Mouse (Mus musculus): Measurements from ENCODE around the gene 4931428F04Rik. TPM values are rescaled to one million over a fixed set of nuclear protein-coding genes. Genes with fewer than 3 reads are reported as not detected.
A peak's percentile ranks its signal among the peaks of the same experiment; 100 is the strongest.

The 4931428F04Rik gene
- 53.4 and 66.4 TPM in 2 replicates for polyA plus RNA-seq (2015; fragmentation: Nextera tagmentation; extraction: Ambion mirVana)

DNA sequence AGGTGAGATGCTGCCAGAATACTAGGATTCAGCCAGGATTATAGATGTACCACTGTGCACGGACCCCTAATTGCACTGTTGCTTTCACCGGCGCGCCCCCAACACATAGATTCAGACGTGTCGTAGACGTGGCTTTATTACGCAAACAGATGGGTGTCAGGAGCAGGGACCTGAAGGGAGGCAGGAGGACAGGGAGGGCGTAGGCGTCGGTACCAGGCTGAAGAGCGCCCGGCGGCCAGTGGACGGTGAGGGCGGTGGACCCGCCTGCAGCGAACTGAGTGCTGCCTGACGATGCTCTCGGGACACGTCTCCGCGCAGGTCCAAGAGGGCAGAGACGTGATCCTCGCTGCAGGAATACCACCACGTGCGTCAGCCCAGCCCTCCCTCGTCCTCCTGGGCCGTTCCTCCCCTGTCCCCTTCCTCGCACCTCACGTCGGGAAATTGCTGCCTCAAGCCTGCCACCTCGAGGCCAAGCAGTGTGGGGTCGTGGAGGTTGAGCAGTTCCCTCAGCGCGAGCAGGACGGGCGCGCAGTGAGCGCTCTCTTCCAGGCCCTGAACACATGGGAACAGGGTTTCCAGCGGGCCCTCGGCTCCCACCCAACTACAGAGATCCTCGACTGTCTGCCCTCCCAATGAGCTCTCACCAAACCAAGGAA, at the start of gene 4931428F04Rik:
4931428F04Rik (minus strand) TSS at position 60 of the 656 bp plus-strand sequence.

DNA sequence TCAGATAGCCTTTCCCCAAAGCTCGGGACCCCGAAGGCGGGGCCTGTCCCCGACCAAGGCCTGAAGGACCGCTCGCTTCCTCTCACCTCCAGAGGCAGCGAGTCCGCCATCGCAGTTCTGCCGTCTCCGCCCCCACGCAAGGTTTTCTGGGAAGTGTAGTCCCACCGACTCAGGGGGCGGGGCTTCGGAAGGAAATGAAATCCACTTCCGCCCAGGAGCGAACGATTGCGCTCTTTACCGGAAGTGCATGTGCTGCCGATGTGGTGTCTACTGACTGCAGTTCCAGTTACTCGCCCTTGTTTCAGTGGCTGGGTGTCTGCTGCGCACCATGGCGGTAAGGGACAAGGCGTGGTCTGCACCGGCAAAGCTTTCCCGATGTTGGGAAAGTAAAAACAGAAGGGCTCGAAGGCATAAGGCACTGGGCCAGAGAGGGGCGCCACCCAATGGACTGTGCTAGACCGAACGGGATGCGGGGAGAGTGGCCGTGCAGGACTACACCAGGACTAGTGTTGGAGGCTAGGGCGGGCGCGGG, 36.5 kb upstream of the 4931428F04Rik start, which contains the start of the genes Lrrc29 and Tmem208:
Lrrc29 (minus strand) TSS at position 138 of the 532 bp plus-strand sequence.
Tmem208 (plus strand) TSS at position 214 of the 532 bp plus-strand sequence.

DNA sequence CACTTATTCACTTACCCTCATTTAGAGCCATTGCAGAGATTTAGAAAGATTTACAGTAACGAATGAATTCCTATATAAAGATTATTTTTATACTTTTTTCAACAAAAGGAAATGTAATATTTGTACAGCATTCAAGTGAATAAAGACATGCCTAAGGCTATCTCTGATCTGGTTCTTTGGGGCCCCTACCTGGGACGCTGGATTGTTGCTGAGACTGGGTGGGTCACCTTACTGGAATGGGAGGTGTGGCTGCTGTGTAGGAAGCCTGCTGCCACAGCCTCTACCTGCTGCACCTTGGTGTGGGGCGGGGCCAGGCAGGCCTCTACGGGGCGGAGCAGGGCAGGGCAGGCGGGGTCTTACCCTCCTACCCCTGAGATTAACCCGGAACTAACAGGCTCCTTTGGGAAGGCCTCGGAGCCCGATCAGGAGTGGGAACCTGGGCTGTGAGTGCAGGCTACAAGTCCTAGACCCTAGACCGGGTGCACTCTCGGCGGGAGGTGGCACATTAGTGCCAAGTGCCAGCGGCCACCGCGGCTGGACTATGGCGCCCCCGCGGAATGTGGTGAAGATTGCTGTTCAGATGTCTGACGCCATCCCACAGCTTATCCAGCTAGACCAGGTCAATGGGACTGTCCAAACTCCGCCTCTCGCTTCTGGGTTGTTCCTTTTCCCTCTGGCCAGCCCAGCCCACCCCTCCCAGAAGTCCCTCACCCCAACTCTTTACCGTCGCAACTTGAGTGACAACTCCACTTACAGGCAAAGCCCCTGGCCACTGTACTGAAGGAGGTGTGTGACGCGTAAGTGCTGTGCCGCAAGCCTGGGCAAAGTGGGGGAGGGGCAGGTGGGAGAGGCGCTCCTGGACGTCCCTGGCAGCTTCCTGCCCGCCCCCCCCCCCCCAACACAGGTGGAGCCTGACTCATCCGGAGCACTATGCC, 15.8 kb upstream of the 4931428F04Rik start, which contains the start of gene Elmo3:
Elmo3 (plus strand) TSS at position 391 of the 935 bp plus-strand sequence.

DNA sequence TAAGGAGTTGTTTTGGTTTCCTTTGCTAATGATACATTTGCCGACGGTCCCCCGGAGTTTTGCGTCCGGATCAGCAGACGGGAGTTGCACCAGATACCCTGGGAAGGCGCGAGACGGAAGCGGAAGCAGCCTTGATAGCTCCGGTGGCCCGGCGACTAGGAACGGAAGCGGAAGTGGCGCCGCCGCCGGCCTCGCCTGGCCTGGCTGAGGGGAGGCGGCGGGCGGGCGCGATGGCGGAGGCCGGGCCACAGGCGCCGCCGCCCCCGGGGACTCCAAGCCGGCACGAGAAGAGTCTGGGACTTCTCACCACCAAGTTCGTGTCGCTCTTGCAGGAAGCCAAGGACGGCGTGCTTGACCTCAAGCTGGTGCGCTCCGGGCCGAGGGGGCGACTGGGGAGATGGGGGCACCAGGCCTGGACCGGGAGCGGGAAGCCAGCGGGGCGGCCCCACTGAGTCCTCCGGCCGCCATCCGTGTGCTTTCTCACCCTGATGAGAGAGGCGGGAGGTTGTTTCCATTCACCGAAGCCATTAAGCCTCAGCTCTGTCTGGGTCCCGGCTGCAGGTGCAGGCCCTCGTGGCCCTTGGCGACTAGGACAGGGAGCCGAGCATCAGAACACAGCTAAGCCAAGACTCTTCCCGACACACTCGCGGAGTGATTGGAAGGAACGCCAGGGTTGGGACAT, 8.0 kb upstream of the 4931428F04Rik start, which contains the start of gene E2f4:
E2f4 (plus strand) TSS at position 153 of the 682 bp plus-strand sequence.

DNA sequence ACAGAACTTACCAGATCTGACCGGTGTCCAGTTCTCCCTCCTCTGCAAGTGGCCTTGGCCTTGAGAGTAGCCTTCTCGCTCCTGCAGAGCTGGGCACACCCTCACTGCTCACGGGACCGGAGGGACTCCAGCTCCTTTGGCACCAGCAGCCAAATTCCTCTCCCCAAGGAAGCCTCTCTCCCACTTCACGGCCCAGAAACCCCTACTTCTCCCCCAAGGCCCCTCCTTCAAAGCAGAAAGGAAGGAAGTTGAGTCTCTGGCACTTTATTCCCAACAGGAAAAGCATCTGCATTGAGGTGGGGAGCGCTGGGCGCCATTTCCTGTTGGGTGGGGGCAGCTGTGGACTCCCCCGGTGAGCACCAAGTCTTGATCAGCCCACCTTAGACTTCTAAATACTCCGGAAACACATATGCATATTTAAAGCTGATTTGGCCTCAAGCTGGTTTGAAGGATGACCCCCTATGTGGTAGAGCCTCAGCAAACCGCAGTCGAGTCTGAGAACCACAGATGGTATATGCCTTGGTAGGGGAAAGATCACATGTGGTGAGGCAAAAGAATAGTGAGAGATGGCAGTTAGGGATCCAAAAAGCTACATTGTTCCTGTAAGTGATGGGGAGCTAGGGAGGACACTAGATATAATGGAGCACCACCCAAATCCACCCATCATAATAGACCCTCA, 6.4 kb upstream of the 4931428F04Rik start, which contains the start of gene Exoc3l:
Exoc3l (minus strand) TSS at position 207 of the 679 bp plus-strand sequence.

DNA sequence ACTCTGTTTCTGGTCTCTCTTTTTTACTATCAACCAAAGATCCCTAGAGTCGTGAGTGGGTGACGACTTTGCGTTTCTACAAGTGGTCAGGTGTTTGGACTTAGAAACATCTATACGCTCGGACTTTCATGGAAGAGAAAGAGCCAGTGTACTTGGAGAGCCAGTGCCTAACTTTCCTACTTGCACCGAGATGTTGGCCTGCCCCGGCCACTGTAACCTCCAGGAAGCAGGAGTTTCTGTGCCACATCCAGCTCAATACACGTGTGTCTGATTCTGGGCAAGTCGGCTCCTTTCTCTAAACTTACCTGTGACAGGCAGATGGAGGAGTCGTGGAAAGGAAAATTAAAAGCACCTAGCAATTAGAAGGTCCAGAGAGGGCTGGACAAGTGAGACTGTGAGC, 13.8 kb downstream of the 4931428F04Rik start, which contains the start of gene Nol3:
Nol3 (plus strand) TSS at position 301 of the 400 bp plus-strand sequence.

DNA sequence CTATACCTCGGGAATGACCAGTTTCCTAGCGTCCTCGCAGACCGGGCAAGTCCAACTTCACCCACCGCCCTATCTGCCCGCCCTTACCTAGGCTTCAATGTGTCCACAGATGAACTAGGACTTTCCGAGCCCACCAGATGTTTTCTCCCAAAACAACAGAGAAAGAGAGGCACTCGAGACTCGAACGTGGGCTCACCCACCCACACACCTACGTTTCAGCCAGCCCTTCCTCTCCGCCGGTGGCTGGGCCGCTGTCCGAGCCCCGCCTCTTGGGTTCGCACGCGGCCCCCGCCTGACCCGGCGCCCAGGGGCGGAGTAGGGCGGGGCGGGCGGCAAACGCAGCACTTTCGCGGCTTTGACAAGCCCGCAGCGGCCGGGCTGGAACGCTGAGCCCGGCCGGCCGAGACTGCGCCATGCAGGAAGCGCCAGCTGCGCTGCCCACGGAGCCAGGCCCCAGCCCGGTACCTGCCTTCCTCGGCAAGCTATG, 20.2 kb downstream of the 4931428F04Rik start, which contains the start of gene Hsf4:
Hsf4 (plus strand) TSS at position 341 of the 487 bp plus-strand sequence.

DNA sequence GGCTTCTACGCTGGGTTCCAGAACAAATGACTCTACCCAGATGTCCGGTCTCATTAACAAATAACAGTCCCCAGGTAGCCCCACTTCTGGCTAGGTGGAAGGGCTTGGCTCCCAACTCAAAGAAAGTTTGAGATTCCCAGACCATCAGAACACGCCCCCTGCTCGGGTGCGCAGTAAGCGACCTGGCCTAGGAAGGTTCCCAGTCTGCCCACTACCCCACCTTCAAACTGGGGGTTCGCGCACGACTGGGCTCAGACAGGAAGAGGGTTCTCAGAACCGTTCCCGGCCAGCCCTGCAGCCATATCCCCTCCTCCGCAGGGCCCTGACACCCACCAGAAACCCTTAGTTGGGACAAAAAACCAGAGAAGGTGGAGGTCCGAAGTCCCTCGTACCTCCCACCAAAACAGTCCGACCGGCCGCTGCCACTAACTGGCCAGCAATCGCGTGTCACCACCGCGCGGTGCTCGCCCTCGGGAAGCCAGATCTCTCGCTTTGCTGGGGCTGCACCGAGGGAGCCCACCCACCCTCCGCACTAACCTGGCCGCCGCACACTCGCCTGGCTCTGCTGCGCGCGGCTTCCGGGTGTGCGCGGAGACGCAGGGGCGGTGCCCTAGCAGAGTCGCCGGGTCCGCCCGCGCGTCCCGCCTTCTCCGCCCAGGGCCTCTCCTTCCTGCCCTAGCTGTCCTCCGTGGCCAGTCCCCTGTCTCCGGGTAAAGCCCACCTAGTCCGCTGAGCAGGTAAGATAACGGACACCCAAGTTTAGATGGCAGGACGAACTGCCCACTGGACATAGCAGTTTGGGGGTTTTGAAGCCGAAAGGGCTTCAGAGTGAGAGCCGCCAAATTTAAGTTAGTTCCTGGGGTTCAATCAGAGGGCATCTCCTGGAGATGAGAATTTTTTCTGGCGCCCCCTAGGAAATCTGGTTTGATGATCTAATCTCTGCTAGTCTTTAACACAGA, 25.4 kb downstream of the 4931428F04Rik start, which contains the start of the genes Tradd and Fbxl8:
Tradd (minus strand) TSS at position 586 of the 959 bp plus-strand sequence.
Fbxl8 (plus strand) TSS at position 625 of the 959 bp plus-strand sequence.

DNA sequence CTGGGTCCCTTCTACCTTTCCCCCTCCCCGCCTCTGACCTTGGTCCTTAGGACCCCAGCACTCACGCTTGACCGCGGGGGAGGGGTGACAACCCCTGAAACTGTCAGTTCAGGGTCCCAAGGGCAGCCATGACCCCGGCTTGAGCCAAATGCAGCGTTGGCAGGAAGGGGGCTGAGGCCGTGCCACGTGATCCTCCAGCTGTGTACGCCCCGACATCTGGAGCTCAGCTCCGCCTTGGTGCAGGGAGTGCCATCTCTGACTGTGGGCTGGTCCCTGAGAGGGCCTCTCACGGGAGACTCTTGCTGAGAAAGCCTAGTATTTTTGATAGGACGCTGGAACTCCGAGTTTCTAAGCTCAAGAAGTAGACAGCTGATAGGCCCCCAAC, 34.7 kb downstream of the 4931428F04Rik start, which contains the start of gene B3gnt9:
B3gnt9 (minus strand) TSS at position 188 of the 385 bp plus-strand sequence.

MicroRNA genes within 50 kb of the gene (microRNA counts, 519-probe panel; counts per million panel counts)
- 3,728 counts per million, percentile 29 among the panel's probes with 10 or more counts for microRNA mmu-miR-328

Small RNA genes within 50 kb of the gene (microRNA-seq; reads per million reads assigned to microRNA genes)
- not detected for gene Gm27320
- gene Mir328: 409 reads per million, percentile 65 among the genes with 10 or more reads in this experiment

Other genes starting within 250 kb of the 4931428F04Rik start
- not detected in 2 replicates for gene Ces3a, start 241.3 kb downstream of the 4931428F04Rik start, polyA plus RNA-seq (2015; fragmentation: Nextera tagmentation; extraction: Ambion mirVana)
- gene Ces3b, start 206.1 kb downstream of the 4931428F04Rik start, polyA plus RNA-seq (2015; fragmentation: Nextera tagmentation; extraction: Ambion mirVana): not detected in 2 replicates
- 0.14 and 0.15 TPM in 2 replicates for gene Ces4a, start 158.1 kb downstream of the 4931428F04Rik start, polyA plus RNA-seq (2015; fragmentation: Nextera tagmentation; extraction: Ambion mirVana)
- 30.7 and 34.8 TPM in 2 replicates for gene Cbfb, start 119.2 kb downstream of the 4931428F04Rik start, polyA plus RNA-seq (2015; fragmentation: Nextera tagmentation; extraction: Ambion mirVana)
- gene D230025D16Rik, start 64.7 kb downstream of the 4931428F04Rik start, polyA plus RNA-seq (2015; fragmentation: Nextera tagmentation; extraction: Ambion mirVana): 19.1 and 19.5 TPM in 2 replicates
- gene B3gnt9, start 34.7 kb downstream of the 4931428F04Rik start, polyA plus RNA-seq (2015; fragmentation: Nextera tagmentation; extraction: Ambion mirVana): 13.8 and 15.8 TPM in 2 replicates
- gene Tradd, start 25.3 kb downstream of the 4931428F04Rik start, polyA plus RNA-seq (2015; fragmentation: Nextera tagmentation; extraction: Ambion mirVana): 13.8 and 16.2 TPM in 2 replicates
- gene Fbxl8, start 25.2 kb downstream of the 4931428F04Rik start, polyA plus RNA-seq (2015; fragmentation: Nextera tagmentation; extraction: Ambion mirVana): 1.9 and 2.9 TPM in 2 replicates
- gene Hsf4, start 20.1 kb downstream of the 4931428F04Rik start, polyA plus RNA-seq (2015; fragmentation: Nextera tagmentation; extraction: Ambion mirVana): 1.2 and 1.9 TPM in 2 replicates
- gene Nol3, start 13.7 kb downstream of the 4931428F04Rik start, polyA plus RNA-seq (2015; fragmentation: Nextera tagmentation; extraction: Ambion mirVana): 9.1 and 9.4 TPM in 2 replicates
- gene Exoc3l, start 6.2 kb upstream of the 4931428F04Rik start, polyA plus RNA-seq (2015; fragmentation: Nextera tagmentation; extraction: Ambion mirVana): 6.0 and 8.7 TPM in 2 replicates
- 29.8 and 32.5 TPM in 2 replicates for gene E2f4, start 7.8 kb upstream of the 4931428F04Rik start, polyA plus RNA-seq (2015; fragmentation: Nextera tagmentation; extraction: Ambion mirVana)
- gene Elmo3, start 15.7 kb upstream of the 4931428F04Rik start, polyA plus RNA-seq (2015; fragmentation: Nextera tagmentation; extraction: Ambion mirVana): 0.76 and 1.2 TPM in 2 replicates
- gene Lrrc29, start 36.4 kb upstream of the 4931428F04Rik start, polyA plus RNA-seq (2015; fragmentation: Nextera tagmentation; extraction: Ambion mirVana): 1.1 and 1.2 TPM in 2 replicates
- 162 and 168 TPM in 2 replicates for gene Tmem208, start 36.5 kb upstream of the 4931428F04Rik start, polyA plus RNA-seq (2015; fragmentation: Nextera tagmentation; extraction: Ambion mirVana)
- 0.65 and 1.3 TPM in 2 replicates for gene Fhod1, start 58.1 kb upstream of the 4931428F04Rik start, polyA plus RNA-seq (2015; fragmentation: Nextera tagmentation; extraction: Ambion mirVana)
- gene Slc9a5, start 59.0 kb upstream of the 4931428F04Rik start, polyA plus RNA-seq (2015; fragmentation: Nextera tagmentation; extraction: Ambion mirVana): 10.0 and 13.8 TPM in 2 replicates
- gene Plekhg4, start 83.4 kb upstream of the 4931428F04Rik start, polyA plus RNA-seq (2015; fragmentation: Nextera tagmentation; extraction: Ambion mirVana): 1.3 and 2.0 TPM in 2 replicates
- gene Kctd19, start 123.6 kb upstream of the 4931428F04Rik start, polyA plus RNA-seq (2015; fragmentation: Nextera tagmentation; extraction: Ambion mirVana): not detected in 2 replicates
- gene Lrrc36, start 123.7 kb upstream of the 4931428F04Rik start, polyA plus RNA-seq (2015; fragmentation: Nextera tagmentation; extraction: Ambion mirVana): 0.53 and 0.54 TPM in 2 replicates
- gene Tppp3, start 181.7 kb upstream of the 4931428F04Rik start, polyA plus RNA-seq (2015; fragmentation: Nextera tagmentation; extraction: Ambion mirVana): 263 and 304 TPM in 2 replicates
- 33.4 and 36.8 TPM in 2 replicates for gene Zdhhc1, start 207.0 kb upstream of the 4931428F04Rik start, polyA plus RNA-seq (2015; fragmentation: Nextera tagmentation; extraction: Ambion mirVana)
- gene Hsd11b2, start 228.9 kb upstream of the 4931428F04Rik start, polyA plus RNA-seq (2015; fragmentation: Nextera tagmentation; extraction: Ambion mirVana): 0.45 and 0.53 TPM in 2 replicates

Measured in neural tube, postnatal 0 days (tissue).